Mouse (Mus musculus) adrenal gland, postnatal 25 days (tissue): ENCODE results near the gene Rbm28. TPM values are rescaled to one million over a fixed set of nuclear protein-coding genes. Genes with fewer than 3 reads are reported as not detected.
A peak's percentile ranks its signal among the peaks of the same experiment; 100 is the strongest.

Experiments
- DNase-seq: peaks from one replicate; pipeline ENCODE4 v3.0.0; 2021; ENCODE audit warnings: mixed read lengths
- long read RNA-seq: library from polyadenylated mRNA; stranded (forward); transcript quantifications from one replicate; pipeline ENCODE4 v2.0.0, GENCODE M21; 2021
- total RNA-seq: library from RNA; stranded (reverse); gene quantifications from 2 replicates; pipeline ENCODE4 v1.2.3, GENCODE M21; 2021

Gene Rbm28
- total RNA-seq = 33.1 and 34.2 TPM in 2 replicates
- long read RNA-seq, full-length matches to known transcripts = 30 of 43 reads
- long read RNA-seq, partial matches to known transcripts = 6 of 43 reads
- long read RNA-seq, other reads (novel, unspliced or antisense) = 7 of 43 reads

DNA sequence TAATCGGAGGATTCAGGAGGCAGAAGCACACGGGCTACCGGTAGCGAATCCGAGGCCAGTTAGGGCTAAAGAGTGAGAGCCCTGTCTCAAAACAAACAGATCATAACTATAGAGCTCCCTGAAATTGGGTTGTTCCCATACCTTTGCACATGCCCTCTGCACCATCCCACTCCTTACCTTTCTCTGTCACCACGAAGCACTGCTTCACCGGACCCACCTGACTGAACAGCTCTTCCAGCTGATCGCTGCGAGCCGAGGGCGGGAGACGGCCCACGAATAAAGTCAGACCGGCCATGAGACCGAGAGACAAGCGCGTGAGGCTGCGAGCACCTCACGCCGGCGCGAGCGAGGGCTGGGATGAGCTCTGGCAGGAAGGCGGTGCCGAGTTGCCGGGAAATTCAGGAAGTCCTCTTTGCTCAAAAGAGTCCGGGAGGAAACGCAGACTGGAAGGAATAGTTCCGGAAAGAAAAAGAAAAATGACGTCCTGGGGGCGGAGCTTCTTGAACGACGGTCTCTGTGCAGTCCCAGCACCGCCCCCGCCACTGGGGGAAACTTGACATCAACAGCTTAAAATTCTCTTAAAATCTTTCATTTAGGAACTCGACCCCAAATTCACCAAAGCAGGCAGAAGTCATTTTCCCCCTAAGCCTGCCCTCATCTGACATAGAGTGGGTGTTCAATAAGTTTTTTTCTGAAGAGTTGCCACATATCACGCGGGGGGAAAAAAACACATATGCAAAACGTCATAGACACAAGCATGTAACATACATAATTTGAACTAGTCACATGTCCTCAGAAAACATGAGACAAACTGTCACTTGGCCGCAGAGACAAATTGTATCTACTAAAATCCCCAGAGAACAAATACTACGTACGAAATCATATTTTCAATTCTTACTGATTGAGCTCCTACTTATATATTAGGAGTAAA is at the start of gene Rbm28:
Rbm28 (minus strand) TSS at position 693 of the 931 bp plus-strand sequence.
- DNase-seq = peak; percentile 74

DNA sequence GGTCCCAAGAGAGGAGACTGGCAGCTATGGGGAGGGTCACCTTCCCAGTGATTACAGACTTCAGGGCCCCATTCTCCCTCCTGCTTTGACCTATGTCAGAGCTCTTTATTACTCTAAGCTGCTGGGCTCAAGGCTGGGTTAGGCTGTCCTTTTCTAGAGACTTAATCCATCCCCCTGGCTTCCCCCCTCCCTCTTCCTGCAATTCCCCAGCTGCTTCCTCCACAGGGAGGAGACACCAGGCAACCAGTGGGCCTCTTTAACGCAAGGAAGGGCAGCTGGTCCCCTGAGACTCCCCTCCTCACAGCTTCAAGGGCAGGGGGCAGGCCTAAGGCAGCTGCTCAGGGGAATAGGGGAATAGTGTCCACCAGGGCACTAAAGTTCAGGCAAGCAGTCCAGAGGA is 49.4 kb upstream of the Rbm28 start:
- peak; percentile 34 for DNase-seq

DNA sequence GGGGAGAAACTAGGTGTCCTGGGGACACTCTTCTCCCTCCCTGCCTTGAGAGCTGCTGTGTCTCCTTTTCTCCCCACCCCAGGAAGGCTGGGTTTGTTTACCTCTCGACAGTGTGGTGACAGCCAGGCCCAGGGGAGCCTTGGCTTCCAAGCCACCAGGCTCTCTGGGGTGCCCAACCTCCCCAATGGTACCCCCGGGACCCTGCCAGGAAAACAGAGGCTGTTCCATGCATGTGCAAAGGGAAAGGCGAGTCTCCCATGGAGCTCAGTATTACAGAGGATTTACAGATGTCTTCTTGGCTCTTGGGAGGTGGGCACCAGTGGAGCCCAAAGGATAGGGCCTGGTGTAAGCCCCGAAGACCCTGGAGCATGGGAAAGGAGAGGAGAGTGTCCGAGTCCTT is 48.6 kb upstream of the Rbm28 start:
- DNase-seq = no peak

DNA sequence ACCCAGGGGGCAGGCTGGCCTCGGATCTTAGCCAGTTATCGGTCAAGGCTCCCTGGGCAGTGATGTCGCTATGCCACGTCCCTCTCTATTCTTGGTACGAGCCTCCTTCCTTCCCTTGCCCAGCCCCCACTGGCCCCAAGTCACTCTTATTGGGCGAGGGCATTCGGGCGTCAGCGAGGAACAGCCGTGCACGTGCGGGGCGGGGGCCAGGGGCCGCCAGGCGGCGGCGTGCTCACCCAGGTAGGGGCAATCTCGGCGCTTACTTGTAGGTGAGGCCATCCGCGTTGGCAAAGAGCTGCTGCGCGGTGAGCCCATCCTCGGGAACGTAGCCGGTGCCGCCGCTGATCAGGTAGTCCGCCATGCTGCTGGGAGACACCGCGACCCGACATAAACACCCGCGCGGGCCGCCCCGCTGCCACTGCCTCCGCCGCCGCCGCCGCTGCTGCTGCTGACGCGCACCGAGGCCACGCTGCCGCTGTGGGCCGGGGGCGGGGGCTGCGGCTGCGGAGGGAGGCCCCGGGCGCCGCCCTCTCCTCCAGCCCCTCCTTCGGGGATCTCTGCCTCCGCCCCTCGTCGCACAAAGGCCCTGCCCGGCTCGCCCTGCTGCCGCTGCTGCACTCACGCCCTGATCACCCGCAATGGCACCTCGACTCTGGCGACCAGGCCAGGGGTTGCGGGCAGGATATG is 47.1 kb upstream of the Rbm28 start:
- peak; percentile 85 for DNase-seq

DNA sequence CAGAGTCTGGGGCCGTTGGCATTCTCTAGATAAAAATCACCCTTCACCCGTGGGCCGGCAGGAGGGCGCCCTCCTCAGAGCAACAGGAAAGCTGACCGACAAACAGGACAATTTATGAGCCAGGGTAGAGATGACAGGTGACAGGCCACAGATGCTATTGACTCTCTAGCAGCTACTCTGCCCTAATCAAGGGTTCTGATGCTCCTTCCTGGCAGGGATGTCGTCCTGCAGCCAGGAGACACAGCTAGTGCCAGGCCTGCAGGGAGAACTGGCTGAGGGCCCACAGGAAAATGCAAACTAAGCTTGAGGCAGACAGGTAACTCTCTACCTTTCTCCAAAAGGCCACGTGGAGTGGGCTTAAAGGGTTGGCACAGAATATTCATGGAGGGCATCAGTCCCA is 46.3 kb upstream of the Rbm28 start:
- DNase-seq = no peak

DNA sequence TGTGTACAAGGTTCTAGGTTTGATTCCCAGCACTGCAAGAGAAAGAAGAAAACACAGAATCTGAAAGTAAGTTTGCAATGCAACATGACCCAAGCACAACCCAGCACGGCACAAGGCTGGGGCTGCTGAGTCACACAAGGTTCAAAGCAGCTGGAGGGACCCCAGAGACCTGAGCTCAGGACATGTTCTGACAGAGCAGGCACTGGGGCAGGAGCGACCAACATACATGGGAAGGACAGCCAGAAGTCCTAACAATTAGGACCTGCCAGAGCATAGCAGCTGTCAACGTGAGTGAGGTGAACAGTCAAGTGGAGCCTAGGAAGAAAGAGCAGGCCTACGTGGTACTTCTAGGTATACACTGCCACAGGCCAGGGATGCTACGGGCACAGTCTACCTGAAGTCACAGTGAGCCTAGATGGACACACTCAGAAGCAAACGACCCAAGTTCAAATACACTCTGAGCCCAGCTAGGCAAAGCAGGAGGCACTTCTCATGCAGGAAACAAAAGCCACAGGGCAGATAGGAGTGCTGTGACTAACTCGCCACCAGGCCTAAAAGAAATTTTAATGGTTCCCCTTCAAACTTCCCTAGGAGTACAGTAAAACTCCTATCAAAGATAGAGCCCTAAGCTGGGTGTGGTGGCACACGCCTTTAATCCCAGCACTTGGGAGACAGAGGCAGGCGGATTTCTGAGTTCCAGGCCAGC is 45.6 kb upstream of the Rbm28 start:
- DNase-seq = no peak

DNA sequence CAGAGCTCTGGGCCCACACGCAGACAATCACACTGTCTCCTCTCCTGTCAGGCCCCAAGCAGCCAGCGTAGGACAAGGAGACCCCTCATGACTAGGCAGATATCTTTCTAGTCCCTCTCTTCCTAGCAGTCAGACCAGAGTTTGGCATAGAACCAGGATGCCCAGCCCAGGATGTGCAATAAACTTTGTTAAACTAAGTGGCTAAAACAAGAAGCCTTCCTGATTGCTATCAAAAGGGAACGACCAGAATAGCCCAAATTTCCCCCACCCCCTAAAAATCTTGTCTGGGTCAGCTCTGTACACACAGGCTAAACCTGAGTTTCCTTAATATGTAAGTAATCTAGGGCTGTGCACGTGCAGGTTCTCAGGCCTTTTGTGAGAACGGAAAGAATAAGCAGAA is 43.4 kb upstream of the Rbm28 start:
- DNase-seq = no peak

DNA sequence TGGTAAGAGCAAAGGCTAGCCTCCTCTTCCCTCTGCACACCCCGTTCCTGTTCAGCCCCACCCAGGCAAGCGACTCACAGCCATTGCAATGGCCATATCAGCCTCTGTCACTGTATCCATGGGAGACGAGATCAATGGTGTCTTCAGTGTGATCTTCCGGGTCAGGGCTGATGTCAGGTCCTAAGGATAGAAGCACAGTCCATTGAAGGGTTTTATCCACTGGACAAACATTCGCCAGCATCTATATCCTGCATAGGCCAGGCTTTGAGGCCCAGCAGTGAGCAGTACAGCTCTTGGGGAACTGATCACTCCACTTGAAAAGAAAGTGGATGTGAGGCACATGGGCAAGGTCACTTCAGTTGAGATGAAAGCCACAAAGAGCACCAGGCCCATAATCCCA is 42.2 kb upstream of the Rbm28 start:
- DNase-seq = no peak

DNA sequence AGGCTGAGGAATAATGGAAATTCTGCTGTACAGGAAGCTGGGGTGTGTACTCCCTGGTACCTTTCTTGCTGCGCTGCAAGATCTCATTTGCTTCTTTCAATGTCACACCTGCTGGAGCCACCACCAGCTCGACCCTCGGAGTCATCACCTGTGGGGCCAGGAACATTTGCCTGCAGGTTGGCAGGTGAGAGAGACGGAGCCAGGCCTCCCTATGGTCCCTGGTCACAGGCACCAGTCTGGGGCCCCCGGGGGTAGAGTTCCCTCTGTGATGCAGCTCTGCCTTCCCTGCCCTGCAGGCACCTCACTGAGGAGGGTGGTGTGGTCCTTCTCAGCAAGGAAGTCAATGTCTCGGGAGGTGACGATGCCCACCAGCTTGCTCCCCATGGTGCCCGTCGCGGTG is 41.2 kb upstream of the Rbm28 start:
- DNase-seq = no peak

DNA sequence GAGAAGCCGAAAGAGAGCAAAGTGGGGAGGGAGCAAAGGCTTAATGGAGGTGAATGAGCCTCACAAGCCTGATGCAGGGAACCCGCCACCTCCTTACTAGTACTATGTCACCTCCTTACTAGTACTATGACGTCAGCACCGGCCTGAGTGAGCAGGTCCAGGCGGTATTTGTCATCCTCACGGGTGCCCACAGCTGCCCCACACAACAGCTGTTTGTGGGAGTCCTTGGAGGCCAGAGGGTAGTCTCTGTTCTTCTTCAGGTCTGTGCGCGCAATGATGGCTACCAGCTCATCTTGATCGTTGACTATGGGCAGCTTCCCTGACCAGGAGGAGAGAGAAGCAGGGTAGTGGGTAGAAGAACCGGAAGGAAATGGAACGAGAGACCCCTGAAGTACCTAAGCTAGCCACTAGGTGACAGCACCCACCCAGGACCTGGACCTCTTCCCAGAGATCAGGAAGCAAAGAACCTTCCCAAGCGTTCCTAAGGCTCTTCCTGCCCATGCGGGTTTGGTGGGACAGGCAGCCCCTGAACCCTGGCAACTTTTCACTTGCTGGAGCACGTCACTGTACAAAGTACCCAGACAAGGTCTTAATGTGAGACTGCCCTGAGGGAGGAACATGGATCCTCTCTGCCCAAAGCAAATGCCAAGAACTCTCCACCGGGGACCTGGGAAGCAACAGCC is 40.3 kb upstream of the Rbm28 start:
- DNase-seq = peak; percentile 36

DNA sequence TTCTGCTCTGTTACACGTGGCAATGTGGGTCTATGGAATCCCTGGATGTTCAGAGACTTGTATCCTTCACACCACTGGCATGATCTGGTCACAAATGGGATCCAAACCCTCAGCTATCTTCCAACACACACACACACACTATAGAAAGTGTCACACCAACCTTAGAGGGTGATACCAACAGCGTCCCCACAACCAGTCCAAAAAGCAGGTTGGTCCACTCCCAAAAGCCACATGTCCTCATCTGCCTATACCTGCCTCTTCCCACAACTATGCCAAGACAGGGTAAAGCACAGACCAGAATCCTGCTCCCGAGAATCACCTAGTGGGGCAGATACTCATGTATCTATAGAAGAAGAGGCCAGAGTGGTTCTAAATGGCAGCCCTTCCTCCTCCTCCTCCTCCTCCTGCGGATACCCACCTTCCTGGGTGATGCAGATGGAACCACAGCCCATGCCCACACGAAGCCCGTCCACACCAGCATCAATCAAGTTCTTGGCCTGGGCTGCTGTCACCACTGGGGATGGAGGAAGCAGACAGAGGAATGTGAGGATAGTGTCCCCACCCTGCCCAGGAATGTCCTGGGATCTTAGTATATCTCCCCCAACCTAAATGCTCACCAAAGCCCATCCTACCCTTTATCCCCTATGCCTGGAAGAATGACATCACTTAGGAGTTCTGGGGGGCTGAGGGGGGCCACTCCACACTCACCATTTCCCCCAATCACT is 39.2 kb upstream of the Rbm28 start:
- no peak for DNase-seq

DNA sequence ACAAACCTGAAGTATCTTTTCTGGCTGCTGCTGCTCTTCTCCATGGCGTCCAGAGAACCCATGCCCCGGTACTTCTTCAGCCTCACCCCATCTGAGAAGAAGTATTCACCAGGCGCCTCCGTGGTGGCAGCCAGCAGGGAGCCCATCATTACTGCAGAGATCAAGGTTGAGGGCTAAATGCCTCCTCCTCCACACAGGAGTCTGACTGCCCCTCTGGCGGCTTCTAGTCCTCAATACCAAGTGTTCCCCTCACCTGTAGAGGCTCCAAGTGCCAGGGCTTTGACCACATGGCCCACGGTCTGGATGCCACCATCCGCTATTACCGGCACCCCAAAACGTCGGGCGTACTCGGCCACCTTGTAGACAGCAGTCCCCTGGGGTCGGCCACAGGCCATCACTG is 38.3 kb upstream of the Rbm28 start:
- DNase-seq = no peak

DNA sequence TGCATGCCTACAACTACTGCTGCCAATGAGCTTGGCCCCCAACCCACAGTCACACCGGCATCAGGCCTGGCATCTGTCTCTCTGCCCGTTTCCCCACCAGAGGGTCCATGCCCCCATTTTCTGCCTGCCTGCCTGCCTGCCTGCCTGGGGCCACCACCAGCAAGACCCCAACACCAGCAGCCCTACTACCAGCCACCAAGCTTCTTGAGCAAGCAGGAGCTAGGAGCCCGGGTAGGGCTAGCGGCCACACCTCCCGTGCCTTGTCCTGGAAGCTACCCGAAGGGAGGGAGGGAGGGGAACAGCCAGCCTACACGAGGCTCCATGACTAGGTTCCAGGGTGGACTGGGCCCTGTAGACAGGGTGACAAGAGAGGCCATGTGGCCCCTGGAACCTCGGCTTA is 37.2 kb upstream of the Rbm28 start:
- no peak for DNase-seq

DNA sequence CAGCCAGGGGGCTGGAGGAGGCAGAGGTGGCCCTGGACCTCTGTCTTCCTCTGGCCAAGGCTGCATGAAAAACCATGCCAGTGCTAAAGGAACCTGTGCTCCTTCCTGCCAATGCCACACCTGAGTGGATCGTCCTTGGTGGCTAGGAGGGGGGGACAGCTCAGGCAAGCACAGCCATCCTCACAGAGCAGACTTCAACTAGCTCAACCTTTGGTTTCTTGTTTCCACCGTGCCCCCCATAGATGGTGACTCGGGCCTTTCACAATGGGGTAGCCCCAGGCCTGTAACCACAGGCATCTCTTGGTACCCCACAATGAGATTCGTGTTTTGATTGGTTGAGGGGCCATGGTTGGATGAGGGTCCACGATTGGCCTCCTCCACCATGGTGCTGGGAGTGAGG is 36.5 kb upstream of the Rbm28 start:
- no peak for DNase-seq

DNA sequence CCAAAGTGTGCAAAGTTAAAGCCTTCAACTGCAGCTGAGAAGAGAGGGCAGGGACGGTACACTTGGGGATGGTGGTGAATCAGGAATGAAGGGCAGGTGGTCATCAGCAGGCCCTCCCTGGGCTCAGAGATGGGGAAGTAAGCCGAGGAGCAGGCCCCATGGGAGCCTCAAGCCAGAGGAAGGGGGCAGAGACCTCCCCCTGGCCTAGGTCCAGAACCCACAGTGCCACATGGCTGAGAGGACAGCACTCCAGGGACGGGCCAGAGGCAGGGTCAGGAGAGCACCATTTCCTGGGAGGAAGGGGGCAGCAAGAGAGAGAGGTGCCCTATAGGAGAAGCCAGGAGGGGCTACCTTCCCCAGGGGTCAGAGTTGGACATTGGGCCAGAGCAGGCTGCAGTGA is 35.7 kb upstream of the Rbm28 start:
- no peak for DNase-seq

DNA sequence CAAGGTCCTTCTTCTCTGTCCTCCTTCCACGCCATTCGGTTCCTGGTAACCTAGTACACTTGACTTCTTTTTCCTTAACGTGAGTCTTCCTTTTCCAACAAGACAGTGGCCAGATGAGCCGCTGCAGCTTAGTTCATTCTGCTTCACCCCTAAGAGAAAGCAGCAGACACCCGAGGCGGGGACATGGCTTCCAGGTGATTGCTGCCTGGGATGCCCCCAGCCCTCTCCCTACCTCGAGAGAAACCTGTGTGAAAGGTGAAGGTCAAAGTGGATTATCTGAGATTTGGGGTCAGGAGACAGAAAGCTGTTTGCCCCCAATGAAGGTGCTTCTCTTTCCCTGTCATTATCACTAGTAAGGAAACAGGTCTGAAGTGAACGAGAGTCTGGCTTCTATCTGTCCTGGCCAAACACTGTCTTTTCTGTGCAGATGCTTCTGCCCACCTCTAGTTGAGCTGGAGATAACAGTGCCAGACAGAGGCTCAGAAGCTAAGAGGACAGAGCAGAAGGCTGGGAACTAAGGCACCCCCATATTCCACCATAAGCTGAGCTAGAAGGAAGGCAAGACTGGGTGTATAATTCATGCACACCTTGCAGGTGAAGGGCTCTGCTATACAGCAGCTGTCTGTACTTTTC is 34.5 kb upstream of the Rbm28 start:
- DNase-seq = no peak

DNA sequence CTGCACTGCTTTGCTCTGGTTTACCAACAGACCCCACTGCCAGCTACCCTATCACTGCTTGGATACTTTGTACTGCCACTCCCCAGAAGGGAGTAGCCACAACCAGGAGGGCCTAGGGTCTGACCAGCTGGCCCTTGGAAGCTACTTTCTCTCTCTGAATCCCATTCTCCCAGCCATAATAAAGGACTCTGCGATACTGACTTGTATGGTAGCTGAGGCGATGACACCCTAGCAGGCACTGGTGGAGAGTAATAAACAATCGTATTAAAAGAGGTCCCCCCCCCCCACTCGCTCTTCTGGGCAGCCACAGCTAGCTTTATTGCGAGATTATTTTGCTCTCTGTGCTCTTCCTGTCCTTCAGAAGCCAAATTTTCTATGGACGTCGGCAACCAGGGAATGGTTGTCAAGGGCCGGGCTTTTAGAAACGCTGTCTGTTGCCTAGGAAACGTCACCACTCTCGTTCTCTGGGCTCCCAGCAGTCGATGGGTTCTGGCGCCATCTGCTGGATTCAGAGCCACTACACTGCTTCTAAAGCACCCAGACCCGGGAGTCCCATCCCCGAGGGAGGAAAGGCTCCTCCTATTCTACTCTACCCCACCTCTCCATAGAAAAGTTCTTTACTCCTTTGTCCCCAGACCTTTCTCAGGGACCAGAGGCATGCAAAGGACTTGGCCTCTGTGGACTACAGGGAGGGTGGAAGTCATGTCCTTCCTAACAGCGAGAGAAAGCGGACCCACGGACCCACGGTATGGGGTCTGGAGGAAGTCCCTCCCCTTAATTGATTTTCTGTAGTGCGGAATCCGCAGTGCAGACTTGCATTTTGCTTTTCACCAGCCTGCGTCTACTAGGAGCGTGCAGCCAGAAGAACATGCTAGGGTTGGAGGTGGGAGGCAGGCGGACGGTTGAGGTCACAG is 33.8 kb upstream of the Rbm28 start:
- peak; percentile 88 for DNase-seq

DNA sequence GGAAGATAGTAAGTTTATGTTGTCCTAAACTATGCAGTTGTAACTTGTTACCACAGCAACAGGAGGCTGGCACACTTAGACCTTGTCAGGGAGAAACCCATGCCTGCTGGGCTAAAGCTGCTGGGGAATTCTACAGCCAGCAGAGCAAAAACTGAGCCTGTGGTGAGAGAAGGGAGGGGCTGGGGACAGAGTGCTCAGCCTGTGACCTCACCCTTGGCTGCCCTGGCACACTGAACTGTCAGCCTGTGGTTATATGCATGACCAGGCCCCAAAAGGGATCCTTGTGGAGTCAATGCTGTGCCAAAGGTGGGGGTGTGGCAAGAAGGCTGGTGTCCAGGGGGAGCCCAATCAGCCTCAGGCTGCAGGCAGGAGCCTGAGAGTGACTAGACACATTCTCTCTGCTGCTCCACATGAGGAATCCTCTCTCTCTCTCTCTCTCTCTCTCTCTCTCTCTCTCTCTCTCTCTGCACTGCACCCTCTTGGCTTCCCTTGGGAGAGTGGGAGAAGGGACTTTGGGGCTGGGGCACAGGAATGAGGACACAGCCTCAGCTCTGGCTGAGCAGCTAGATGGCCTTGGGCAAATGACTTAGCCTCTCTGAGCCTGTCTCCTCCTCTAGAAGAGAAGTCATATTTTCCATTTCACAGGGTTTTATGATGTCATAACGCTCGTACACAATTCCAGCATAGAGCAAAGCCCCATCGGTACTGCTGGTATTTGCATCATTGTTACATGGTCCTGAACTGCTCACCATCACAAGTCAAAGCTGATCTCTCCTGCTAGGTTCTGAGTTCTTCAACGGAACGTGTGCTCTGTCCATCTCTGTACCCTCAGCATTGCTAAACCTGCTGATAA is 31.3 kb upstream of the Rbm28 start:
- peak; percentile 54 for DNase-seq

DNA sequence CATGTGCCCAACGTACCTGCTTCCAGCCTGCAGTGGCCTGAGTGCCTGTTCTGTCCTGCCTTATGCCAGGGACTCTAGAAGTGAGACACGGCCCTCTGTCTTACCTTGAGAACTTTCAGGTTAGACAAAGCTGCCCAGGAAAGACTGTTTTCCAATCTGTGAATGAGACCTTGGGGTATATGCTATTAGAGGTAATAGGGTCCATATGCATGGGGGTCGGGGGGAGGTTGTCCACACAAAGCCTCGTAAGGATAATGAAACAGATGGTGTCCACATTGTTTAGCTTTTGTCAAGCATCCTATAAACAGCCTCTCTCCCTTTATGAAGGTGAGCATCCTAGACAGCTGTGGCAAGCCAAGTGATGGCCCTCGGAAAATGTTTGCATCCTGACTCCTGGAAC is 30.3 kb upstream of the Rbm28 start:
- no peak for DNase-seq
